Mouse (Mus musculus): Measurements from ENCODE around the gene Ganab.

- TF ChIP-seq CTCF (IDR thresholded peaks at IDR 0.05; ENCODE audit: low read depth), result peak; percentile 43
- TF ChIP-seq EP300 (IDR thresholded peaks at IDR 0.05; ENCODE audit: low read depth), result no peak; the same call in 1 of the 2 replicates
Observed at GRCm38 (mm10) chr19:8897865-8898495, at the start of gene Ganab.
